Mouse (Mus musculus) kidney, postnatal 10 days (tissue): Measurements from ENCODE around the gene Ppp1r10.

Experiments
- DNase-seq: peaks from one replicate; pipeline ENCODE4 v3.0.0; 2021; ENCODE audit warnings: mixed read lengths

The Ppp1r10 gene

DNA sequence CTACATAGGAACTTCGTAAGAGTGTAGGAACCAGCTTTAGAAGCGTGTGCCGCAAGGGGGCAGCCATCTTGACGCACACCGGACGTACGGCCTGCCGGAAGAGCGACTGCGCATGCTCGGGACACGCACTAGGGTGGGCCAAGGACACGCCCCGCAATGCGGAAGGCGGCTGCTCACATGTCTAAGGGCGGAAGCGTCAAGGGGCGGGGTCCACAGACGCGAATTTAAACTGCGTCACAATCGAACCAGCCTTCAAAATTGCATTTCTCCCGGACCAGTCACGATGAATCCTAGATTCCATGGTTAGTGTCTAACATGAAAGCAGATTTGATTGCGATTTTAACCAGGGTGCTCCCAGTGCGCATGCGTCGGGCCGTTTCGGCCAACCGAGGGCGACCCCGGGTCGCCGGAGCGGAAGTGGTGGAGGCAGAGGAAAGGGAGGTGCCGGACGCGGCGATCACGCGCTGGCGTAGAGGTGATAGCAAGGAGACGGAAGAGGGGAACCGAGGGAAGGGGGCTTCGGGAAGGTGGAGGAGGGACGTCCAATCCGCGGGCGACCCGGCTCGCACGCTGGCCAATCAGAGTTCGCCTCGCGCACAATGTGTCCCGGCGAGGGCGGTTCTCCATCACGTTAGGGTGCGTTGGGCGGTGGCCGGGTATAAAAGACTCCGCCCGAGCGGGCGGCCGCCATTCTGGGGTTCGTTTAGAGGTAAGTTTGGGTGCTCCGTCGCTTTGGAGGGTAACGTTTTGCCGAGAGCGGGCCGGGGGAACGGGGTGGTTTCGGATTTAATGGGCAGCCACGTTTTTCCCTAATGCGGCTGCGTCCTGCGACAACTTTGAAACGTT is at the start of gene Ppp1r10, which contains the start of gene Mrps18b:
Gene Ppp1r10 (plus strand): TSS at position 138 of the 846 bp plus-strand sequence.
Gene Mrps18b (minus strand): TSS at position 93 of the 846 bp plus-strand sequence.
- peak; percentile 99 for DNase-seq

- DNase-seq = peak; percentile 64
Measured at GRCm38 (mm10) chr17:35866911-35867890, 49.0 kb upstream of the Ppp1r10 start.

DNA sequence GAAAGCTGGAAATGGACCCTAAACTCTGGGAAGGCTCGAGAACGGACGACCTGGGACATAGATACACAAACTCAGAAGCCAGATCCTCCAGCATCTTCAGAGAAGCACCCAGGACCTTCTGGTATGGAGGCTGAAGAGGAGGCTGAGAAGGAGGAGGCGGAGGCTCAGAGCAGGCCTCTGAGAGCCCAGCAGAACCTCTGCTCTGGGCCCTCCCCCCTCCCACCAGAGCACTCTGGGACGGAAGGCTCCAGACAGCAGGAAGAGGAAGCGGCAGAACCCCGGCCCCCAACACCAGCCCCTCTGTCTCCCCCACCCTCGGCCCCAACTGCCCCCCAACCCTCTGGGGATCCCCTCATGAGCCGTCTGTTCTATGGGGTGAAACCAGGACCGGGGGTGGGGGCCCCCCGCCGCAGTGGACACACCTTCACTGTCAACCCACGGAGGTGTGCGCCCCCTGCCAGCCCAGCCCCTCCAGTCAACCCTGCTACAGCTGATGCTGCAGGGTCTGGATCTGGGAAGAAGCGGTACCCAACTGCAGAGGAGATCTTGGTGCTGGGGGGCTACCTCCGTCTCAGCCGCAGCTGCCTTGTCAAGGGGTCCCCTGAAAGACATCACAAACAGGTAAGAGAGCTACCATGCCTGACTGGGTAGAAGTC is 47.9 kb upstream of the Ppp1r10 start:
- DNase-seq = peak; percentile 66

DNA sequence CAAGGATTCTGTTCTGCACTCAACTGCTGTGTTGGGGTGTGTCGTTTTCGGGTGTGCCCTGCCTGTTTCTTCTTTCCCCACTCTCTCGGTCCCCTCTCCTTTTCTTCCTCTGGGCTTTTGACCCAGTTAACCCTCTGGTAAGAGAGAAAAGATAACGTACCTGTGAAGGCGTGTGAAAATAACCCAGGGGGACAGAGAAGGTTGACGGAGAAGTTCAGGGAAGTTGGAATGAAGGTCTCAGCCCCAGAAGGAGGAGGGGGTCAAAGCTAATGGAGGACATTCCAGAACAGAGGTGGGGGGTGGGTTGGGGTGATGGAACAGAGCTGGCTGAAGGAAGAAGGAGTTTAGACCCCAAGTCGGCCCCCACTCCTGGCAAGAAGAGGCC is 47.3 kb upstream of the Ppp1r10 start:
- DNase-seq = no peak

DNA sequence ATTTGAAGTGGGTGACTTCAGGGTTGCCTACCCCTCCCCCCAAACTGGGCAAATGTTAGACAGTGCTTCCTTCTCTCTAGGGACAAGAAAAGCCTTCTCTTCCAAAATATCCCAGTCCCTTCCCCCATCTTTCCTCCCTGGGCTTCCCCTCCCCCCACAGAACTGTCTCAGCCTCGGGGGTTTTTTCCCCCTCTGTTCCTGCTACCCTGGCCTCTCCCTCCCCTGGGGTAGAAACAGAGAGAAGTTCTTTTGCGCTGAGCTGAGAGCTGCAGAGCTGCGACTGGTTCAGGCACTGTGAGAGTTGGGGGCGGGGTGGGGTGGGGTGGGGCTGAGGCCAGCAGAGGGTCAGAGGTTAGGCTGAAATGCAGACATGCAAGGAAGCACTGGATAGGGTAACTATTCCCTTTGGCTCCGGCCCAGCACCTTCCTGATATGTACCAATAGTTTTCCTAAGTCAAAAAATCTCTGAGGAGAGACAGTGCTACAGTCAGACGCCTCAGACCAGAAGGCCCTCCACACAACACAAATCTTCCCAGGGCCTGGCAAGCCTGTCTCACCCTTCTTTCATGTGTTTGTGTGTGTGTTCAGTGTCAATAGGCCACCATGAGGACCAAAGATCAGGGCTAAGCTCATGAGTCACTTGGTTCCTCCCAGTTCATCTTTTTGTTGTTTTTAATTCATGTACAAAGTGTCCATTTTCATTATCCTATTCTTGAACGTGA is 46.7 kb upstream of the Ppp1r10 start:
- DNase-seq = peak; percentile 71

DNA sequence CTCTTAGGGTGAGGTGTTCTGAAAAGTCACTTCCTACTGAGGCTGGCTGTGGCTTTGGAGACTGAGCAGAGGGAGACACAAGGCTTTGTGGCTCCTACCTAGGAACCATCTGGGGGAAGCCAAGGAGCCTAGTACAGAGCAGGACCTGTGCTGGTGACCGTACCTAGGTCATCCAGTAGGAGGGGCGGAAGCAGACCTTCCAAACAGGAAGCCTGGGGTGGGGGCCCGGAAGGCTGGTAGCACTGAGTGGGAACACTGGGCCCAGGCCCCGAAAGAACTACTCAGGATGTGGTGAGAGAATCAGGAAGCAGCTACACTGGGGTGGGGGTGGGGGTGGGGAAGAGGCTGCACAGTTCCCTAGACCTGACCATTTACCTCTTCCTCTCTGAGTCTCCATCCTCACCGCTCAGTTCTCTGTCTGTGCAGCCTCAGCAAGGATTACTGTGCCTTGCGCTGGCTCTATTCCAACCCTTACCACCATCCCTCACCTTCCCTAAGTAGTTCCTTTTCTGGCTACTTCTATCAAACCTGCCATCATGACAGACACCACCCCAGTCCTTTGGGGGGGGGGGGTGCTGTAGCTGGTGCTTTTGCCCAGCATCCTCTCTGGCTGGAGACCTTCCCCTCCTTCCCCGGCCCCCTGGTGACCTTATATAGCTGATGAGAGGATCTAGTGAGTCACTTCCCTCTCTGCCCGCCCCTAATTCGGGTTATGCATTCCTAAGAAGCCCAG is 45.9 kb upstream of the Ppp1r10 start:
- peak; percentile 81 for DNase-seq

- peak; percentile 50 for DNase-seq
Measured at GRCm38 (mm10) chr17:35870884-35871696, 45.1 kb upstream of the Ppp1r10 start.

GRCm38 (mm10) chr17:35873774-35874519 is 42.3 kb upstream of the Ppp1r10 start:
- DNase-seq = peak; percentile 93

DNA sequence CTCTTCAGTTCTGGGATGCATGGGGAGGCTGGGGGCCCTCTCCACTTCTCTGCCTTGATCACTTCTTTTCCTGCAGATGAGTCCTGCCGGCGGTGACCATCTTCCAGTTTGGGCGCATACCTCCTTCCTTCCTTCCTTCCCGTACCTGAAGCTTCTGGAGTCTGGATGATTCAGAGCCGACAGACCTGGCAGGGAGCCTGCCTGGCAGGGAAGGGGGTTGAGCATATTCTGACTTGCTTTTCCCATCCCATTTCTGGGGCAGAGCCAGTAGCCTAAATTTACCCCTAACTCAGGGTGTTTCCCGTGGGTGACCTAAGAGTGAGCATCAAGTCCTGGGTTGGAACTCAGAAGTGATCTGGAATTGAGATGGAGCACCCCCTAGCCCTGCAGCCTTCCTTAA is 41.5 kb upstream of the Ppp1r10 start:
- DNase-seq = peak; percentile 68

- DNase-seq = peak; percentile 98
Measured at GRCm38 (mm10) chr17:35879245-35880057, 36.8 kb upstream of the Ppp1r10 start, which contains the start of gene Dhx16. Gene Dhx16, plus strand, starts transcription at chr17:35879819.

GRCm38 (mm10) chr17:35882924-35883323 is 33.3 kb upstream of the Ppp1r10 start:
- no peak for DNase-seq

DNA sequence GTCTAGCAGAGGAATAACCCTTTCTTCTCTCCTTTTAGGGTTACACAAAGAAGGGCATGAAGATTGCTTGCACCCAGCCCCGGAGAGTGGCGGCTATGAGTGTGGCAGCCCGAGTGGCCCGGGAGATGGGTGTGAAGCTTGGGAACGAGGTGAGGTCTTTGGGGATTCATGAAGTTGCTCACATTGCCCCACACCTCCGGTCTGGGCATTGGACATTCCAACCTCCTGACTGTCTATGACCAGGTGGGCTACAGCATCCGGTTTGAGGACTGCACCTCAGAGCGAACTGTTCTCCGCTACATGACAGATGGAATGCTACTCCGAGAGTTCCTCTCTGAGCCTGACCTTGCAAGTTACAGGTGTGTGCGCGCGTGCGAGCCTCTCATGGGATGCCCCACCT is 32.5 kb upstream of the Ppp1r10 start:
- no peak for DNase-seq

- no peak for DNase-seq
Measured at GRCm38 (mm10) chr17:35887725-35888124, 28.5 kb upstream of the Ppp1r10 start.

DNA sequence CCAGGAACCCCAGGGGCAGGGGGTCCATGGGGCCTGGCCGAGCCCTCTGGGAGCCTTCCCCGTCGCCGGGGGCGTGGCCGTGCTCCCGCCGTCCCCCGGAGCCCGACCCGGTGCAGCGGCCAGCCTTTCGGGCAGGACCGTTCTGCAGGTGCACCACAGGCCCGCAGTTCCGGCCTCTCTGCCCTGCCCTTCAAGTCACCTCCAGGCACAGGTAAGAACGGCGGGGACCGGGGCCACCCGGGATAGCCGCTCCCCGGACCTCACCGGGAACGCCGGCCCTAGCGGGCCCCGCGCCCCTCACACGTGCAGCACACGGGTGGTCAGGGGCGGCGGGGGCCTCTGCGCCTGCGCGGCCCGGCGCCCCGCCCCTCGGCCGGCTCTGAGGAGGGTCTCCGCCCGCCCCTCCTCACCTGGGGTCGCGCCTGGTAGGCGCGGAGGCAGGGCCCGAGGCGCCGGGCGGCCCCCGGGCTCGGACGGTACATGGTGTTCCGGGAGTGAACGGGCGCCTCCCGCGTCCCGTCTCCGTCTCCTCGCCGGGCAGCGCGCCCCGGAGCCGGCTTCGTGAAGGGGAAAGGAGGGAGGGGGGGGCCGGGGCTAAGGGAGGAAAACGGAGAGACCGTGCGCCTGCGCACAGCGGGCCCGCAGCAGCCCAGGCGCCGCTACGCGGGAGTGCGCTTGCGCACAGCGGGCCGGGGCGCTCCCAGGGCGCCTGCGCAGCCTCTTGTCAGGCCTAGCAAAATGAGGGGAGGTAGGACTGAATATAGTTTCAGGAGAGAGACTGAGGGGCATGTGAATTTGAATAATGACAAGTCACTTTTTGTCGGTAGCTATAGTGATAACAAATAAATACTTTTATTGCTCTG is 19.2 kb upstream of the Ppp1r10 start, which contains the start of gene 2310061I04Rik:
Gene 2310061I04Rik (minus strand): TSS at position 651 of the 863 bp plus-strand sequence.
- DNase-seq = peak; percentile 95

DNA sequence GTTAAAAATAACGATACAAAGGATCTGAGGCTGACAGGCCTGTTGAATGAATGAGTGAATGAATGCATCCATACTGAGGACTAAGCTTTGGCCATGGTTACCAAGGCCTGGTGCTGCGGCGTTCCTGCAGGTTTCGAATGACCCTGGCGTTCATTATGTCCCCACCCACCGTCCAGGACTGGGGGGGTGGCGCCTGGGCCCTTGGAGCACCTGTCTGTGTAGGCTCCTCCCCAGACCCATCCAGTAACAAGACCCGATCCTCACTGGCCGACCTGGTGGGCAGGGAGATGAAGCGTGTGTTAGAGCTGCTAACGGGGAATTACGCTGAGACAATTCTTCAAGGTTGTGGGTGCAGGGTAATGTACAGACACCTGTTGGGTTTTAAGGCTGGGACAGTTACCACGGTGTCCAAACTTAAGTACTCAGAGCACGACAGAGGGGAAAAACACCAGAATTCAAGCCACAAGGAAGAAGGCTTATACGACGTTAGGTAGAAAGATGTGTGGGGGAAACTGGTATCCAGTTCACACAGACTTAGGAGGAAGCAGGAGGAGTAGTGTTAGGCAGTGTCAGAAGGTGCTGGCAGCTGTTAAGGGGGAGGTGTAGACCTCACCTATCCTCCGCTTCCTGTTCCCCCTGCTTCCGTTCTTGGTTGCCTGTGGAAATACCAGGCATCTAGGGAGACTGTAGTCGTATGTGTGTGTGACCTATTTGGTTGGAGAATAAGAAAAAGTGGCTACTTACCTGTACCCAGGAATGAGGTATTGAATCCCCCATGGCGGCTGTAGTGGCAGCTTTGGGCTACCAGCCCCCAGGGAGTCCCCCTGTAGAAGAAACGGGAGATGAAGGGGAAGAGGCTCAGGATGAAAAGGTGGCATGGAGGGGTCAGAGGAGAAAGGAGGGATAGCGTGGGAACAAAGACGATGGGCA is 18.3 kb upstream of the Ppp1r10 start:
- peak; percentile 58 for DNase-seq

GRCm38 (mm10) chr17:35900636-35901035 is 15.6 kb upstream of the Ppp1r10 start:
- no peak for DNase-seq
